8 mouse cellular contexts compared by ENCODE assay signal in genomic region chr8:105265128-105265527, GRCm38 (mm10). TPM values are rescaled to one million over a fixed set of nuclear protein-coding genes. Genes with fewer than 3 reads are reported as not detected.
DNase-seq lines count a peak whose midpoint lies in the region; ATAC-seq lines count a peak whose summit lies in the region.

No protein-coding gene starts in this region.

- peaks cover 33% of the 10 kb centered on the region for H3K9me3 ChIP-seq in erythroblast, embryonic 14.5 days (ENCODE audit: control insufficient read depth, low read length)
- peaks cover 5% of the 10 kb centered on the region; the same call in 1 of the 2 replicates for H3K9me3 ChIP-seq in hindbrain, embryonic 13.5 days
- peaks cover 6% of the 10 kb centered on the region; the same call in 1 of the 2 replicates for H3K9me3 ChIP-seq in liver, embryonic 13.5 days (replicated peaks)

- DNase-seq in liver, embryonic 13.5 days = no peak
- peak; percentile 74 to 77 for DNase-seq in natural killer cell, adult 2 months (ENCODE audit: low spot score in 2 of 2)
- DNase-seq in retina, embryonic 14.5 days (ENCODE audit: low spot score) = no peak
- DNase-seq in left cerebral cortex, adult 8-10 months (ENCODE audit: low spot score in 2 of 2) = no peak

- H3K27me3 ChIP-seq in erythroblast, embryonic 14.5 days (ENCODE audit: control insufficient read depth) = peaks cover 91% of the 10 kb centered on the region
- peaks cover 96% of the 10 kb centered on the region for H3K27me3 ChIP-seq in hindbrain, embryonic 13.5 days
- peaks cover 70% of the 10 kb centered on the region for H3K27me3 ChIP-seq in liver, embryonic 13.5 days

- H3K4me3 ChIP-seq in erythroblast, embryonic 14.5 days (replicated peaks) = peak overlapping the region; percentile 77
- H3K4me3 ChIP-seq in hindbrain, embryonic 13.5 days = peak overlapping the region; percentile 55
- H3K4me3 ChIP-seq in liver, embryonic 13.5 days (replicated peaks) = peak overlapping the region; percentile 82

- H3K4me1 ChIP-seq in erythroblast, embryonic 14.5 days (ENCODE audit: control insufficient read depth) = peaks cover 60% of the 10 kb centered on the region
- peaks cover 37% of the 10 kb centered on the region for H3K4me1 ChIP-seq in hindbrain, embryonic 13.5 days (replicated peaks)
- H3K4me1 ChIP-seq in liver, embryonic 13.5 days (replicated peaks) = peaks cover 57% of the 10 kb centered on the region

- no peak for ATAC-seq in erythroblast, adult 5-6 weeks (replicated peaks; ENCODE audit: low FRiP score, poor library complexity, severe bottlenecking)
- peak; percentile 81 for ATAC-seq in activated CD4-positive, CD25-positive, alpha-beta regulatory T cell, adult 4 months
- no peak for ATAC-seq in hindbrain, embryonic 13.5 days (ENCODE audit: low FRiP score)
- ATAC-seq in liver, embryonic 13.5 days (ENCODE audit: low read depth) = no peak

- H3K27ac ChIP-seq in hindbrain, embryonic 13.5 days = no peak overlapping the region
- no peak overlapping the region for H3K27ac ChIP-seq in liver, embryonic 13.5 days

- peak overlapping the region; percentile 76 for H3K4me2 ChIP-seq in hindbrain, embryonic 13.5 days
- H3K4me2 ChIP-seq in liver, embryonic 13.5 days = peak overlapping the region; percentile 94

- WGBS in hindbrain, embryonic 13.5 days = 11% methylated on average over 10 of the region's 10 CpGs
- WGBS in liver, embryonic 13.5 days (ENCODE audit: insufficient replicate concordance) = 6% methylated on average over 10 of the region's 10 CpGs

- no peak overlapping the region; the same call in 1 of the 2 replicates for H3K9ac ChIP-seq in hindbrain, embryonic 13.5 days
- peak overlapping the region; percentile 84 for H3K9ac ChIP-seq in liver, embryonic 13.5 days

- peaks cover 2% of the 10 kb centered on the region; the same call in 1 of the 2 replicates for H3K36me3 ChIP-seq in erythroblast, embryonic 14.5 days (ENCODE audit: control insufficient read depth)
- H3K36me3 ChIP-seq in hindbrain, embryonic 13.5 days = no peaks in the 10 kb centered on the region
- H3K36me3 ChIP-seq in liver, embryonic 13.5 days = no peaks in the 10 kb centered on the region

RNA-seq across cellular contexts. Expression of gene Fbxl8, which starts 0.7 kb away (rescaled TPM):
- 0.10 and 0.27 TPM in 2 replicates for polyA plus RNA-seq in erythroblast, embryonic 14.5 days (2012)
- 1.3 and 3.5 TPM in 2 replicates for total RNA-seq in erythroblast, adult 5-6 weeks (2015; ENCODE audit: low replicate concordance)
- total RNA-seq in erythroblast, adult 5-6 weeks (2017; ENCODE audit: low replicate concordance) = 0.28 and 0.94 TPM in 2 replicates
- 10 to 100 TPM; 17.7 to 24.2 TPM for polyA plus RNA-seq in activated CD4-positive, CD25-positive, alpha-beta regulatory T cell, adult 4 months (2017; shearing (Covaris generic))
- 1.1 and 1.2 TPM in 2 replicates for polyA plus RNA-seq in hindbrain, embryonic 13.5 days (2015; fragmentation: Nextera tagmentation; extraction: Ambion mirVana)
- 0.98 and 1.1 TPM in 2 replicates for polyA plus RNA-seq in liver, embryonic 13.5 days (2015; fragmentation: Nextera tagmentation; extraction: Ambion mirVana)
- total RNA-seq in left cerebral cortex, adult 8-10 months (2022) = 1 to 10 TPM in 2 of 4 experiments, under 1 TPM in 2; 0.50 to 1.6 (median 1.1) TPM

RNA-seq across cellular contexts. Expression of gene Tradd, which starts 0.7 kb away (rescaled TPM):
- 1.7 and 2.0 TPM in 2 replicates for polyA plus RNA-seq in erythroblast, embryonic 14.5 days (2012)
- 2.3 and 3.5 TPM in 2 replicates for total RNA-seq in erythroblast, adult 5-6 weeks (2015; ENCODE audit: low replicate concordance)
- 3.6 and 5.9 TPM in 2 replicates for total RNA-seq in erythroblast, adult 5-6 weeks (2017; ENCODE audit: low replicate concordance)
- 10 to 100 TPM; 54.2 to 64.6 TPM for polyA plus RNA-seq in activated CD4-positive, CD25-positive, alpha-beta regulatory T cell, adult 4 months (2017; shearing (Covaris generic))
- polyA plus RNA-seq in hindbrain, embryonic 13.5 days (2015; fragmentation: Nextera tagmentation; extraction: Ambion mirVana) = 19.9 and 21.1 TPM in 2 replicates
- 16.2 and 16.7 TPM in 2 replicates for polyA plus RNA-seq in liver, embryonic 13.5 days (2015; fragmentation: Nextera tagmentation; extraction: Ambion mirVana)
- 10 to 100 TPM in 2 of 4 experiments, 1 to 10 TPM in 2; 7.9 to 10.9 (median 9.6) TPM for total RNA-seq in left cerebral cortex, adult 8-10 months (2022)

RNA-seq across cellular contexts. Expression of gene Hsf4, which starts 4.5 kb away (rescaled TPM):
- not detected in 2 replicates for polyA plus RNA-seq in erythroblast, embryonic 14.5 days (2012)
- not detected in 2 replicates for total RNA-seq in erythroblast, adult 5-6 weeks (2015; ENCODE audit: low replicate concordance)
- total RNA-seq in erythroblast, adult 5-6 weeks (2017; ENCODE audit: low replicate concordance) = not detected in 2 replicates
- under 1 TPM; 0.31 to 0.37 TPM for polyA plus RNA-seq in activated CD4-positive, CD25-positive, alpha-beta regulatory T cell, adult 4 months (2017; shearing (Covaris generic))
- polyA plus RNA-seq in hindbrain, embryonic 13.5 days (2015; fragmentation: Nextera tagmentation; extraction: Ambion mirVana) = 0.27 and 0.44 TPM in 2 replicates
- 0.10 TPM in 1 of 2 replicates, not detected in the other for polyA plus RNA-seq in liver, embryonic 13.5 days (2015; fragmentation: Nextera tagmentation; extraction: Ambion mirVana)
- 10 to 100 TPM; 21.3 to 25.7 (median 22.9) TPM for total RNA-seq in left cerebral cortex, adult 8-10 months (2022)

RNA-seq across cellular contexts. Expression of gene B3gnt9, which starts 10.2 kb away (rescaled TPM):
- 0.74 and 1.0 TPM in 2 replicates for polyA plus RNA-seq in erythroblast, embryonic 14.5 days (2012)
- total RNA-seq in erythroblast, adult 5-6 weeks (2015; ENCODE audit: low replicate concordance) = not detected in 2 replicates
- 0.09 TPM in 1 of 2 replicates, not detected in the other for total RNA-seq in erythroblast, adult 5-6 weeks (2017; ENCODE audit: low replicate concordance)
- polyA plus RNA-seq in activated CD4-positive, CD25-positive, alpha-beta regulatory T cell, adult 4 months (2017; shearing (Covaris generic)) = under 1 TPM; 0.42 to 0.62 TPM
- polyA plus RNA-seq in hindbrain, embryonic 13.5 days (2015; fragmentation: Nextera tagmentation; extraction: Ambion mirVana) = 6.2 and 6.7 TPM in 2 replicates
- polyA plus RNA-seq in liver, embryonic 13.5 days (2015; fragmentation: Nextera tagmentation; extraction: Ambion mirVana) = 2.3 and 3.2 TPM in 2 replicates
- total RNA-seq in left cerebral cortex, adult 8-10 months (2022) = 1 to 10 TPM; 4.2 to 5.4 (median 4.8) TPM

RNA-seq across cellular contexts. Expression of gene Nol3, which starts 10.8 kb away (rescaled TPM):
- polyA plus RNA-seq in erythroblast, embryonic 14.5 days (2012) = not detected in 2 replicates
- total RNA-seq in erythroblast, adult 5-6 weeks (2015; ENCODE audit: low replicate concordance) = not detected in 2 replicates
- total RNA-seq in erythroblast, adult 5-6 weeks (2017; ENCODE audit: low replicate concordance) = not detected in 2 replicates
- polyA plus RNA-seq in activated CD4-positive, CD25-positive, alpha-beta regulatory T cell, adult 4 months (2017; shearing (Covaris generic)) = not detected
- polyA plus RNA-seq in hindbrain, embryonic 13.5 days (2015; fragmentation: Nextera tagmentation; extraction: Ambion mirVana) = 3.9 and 4.5 TPM in 2 replicates
- 0.10 and 0.14 TPM in 2 replicates for polyA plus RNA-seq in liver, embryonic 13.5 days (2015; fragmentation: Nextera tagmentation; extraction: Ambion mirVana)
- 10 to 100 TPM; 10.6 to 13.8 (median 13.1) TPM for total RNA-seq in left cerebral cortex, adult 8-10 months (2022)

Comparison
In these comparisons a context has a peak if more than half of its experiments do, and no peak if none do; other contexts are left out.
1. DNase-seq: peak in natural killer cell, adult 2 months (2 of 2); none in liver, embryonic 13.5 days (single experiment), retina, embryonic 14.5 days (single experiment) and left cerebral cortex, adult 8-10 months (0 of 2).
2. Peak in every context shown above with its lines, with median percentiles within 50 percentile points of each other: H3K4me3 ChIP-seq.